20 mouse cellular contexts compared by ENCODE assay signal in genomic region chr6:113184163-113184562, GRCm38 (mm10). TPM values are rescaled to one million over a fixed set of nuclear protein-coding genes. Genes with fewer than 3 reads are reported as not detected.
A peak's percentile ranks its signal among the peaks of the same experiment; 100 is the strongest.
DNase-seq lines count a peak whose midpoint lies in the region; ATAC-seq and TF ChIP-seq lines count a peak whose summit lies in the region.
"Had no signal": no experiment of that assay in that cellular context is flagged by ENCODE, and none has a peak within 500 bp of the region (broad histone marks: within the 10 kb centered on the region; RNA-seq: fewer than 3 reads in every experiment).

No protein-coding gene starts in this region.

- peak; percentile 76; the same call in 1 of the 2 replicates for ATAC-seq in kidney, embryonic 14.5 days (ENCODE audit: low FRiP score, low TSS enrichment)
- ATAC-seq in heart, postnatal 0 days (ENCODE audit: insufficient read depth, low read depth): peak; percentile 36; the same call in 1 of the 2 replicates
- ATAC-seq: CD4-positive, CD25-positive, alpha-beta regulatory T cell, adult 4 months; liver, postnatal 0 days had no signal

- no peaks in the 10 kb centered on the region for H3K9me3 ChIP-seq in kidney, embryonic 14.5 days (ENCODE audit: control insufficient read depth, low read length)
- H3K9me3 ChIP-seq in heart, postnatal 0 days (replicated peaks; ENCODE audit: control insufficient read depth, low read length): no peaks in the 10 kb centered on the region
- H3K9me3 ChIP-seq: forebrain, embryonic 12.5 days; G1E; megakaryocyte, embryonic 14.5 days; neural tube, embryonic 12.5 days had no signal

- H3K9ac ChIP-seq in kidney, embryonic 14.5 days (ENCODE audit: low read depth, low read length): no peak overlapping the region
- H3K9ac ChIP-seq in heart, postnatal 0 days (replicated peaks; ENCODE audit: low read depth, low read length): no peak overlapping the region
- H3K9ac ChIP-seq: forebrain, embryonic 12.5 days; liver, postnatal 0 days; neural tube, embryonic 12.5 days had no signal

- no peaks in the 10 kb centered on the region for H3K36me3 ChIP-seq in kidney, embryonic 14.5 days (ENCODE audit: control insufficient read depth, insufficient read depth, low read length)
- H3K36me3 ChIP-seq in heart, postnatal 0 days (replicated peaks; ENCODE audit: control insufficient read depth, insufficient read depth, low read length): no peaks in the 10 kb centered on the region
- H3K36me3 ChIP-seq: G1E had no signal

- no peaks in the 10 kb centered on the region for H3K4me1 ChIP-seq in kidney, embryonic 14.5 days (ENCODE audit: control insufficient read depth, insufficient read depth, low read length)
- no peaks in the 10 kb centered on the region for H3K4me1 ChIP-seq in heart, postnatal 0 days (ENCODE audit: control insufficient read depth, insufficient read depth)
- H3K4me1 ChIP-seq: megakaryocyte, embryonic 14.5 days had no signal

- H3K27me3 ChIP-seq in kidney, embryonic 14.5 days (ENCODE audit: control insufficient read depth, insufficient read depth, low read length): no peaks in the 10 kb centered on the region
- no peaks in the 10 kb centered on the region for H3K27me3 ChIP-seq in heart, postnatal 0 days (ENCODE audit: control insufficient read depth, insufficient read depth, low read length)
- H3K27me3 ChIP-seq: forebrain, embryonic 12.5 days; neural tube, embryonic 12.5 days had no signal

- WGBS in kidney, embryonic 14.5 days: 47% methylated on average over 9 of the region's 9 CpGs
- WGBS in heart, postnatal 0 days: 55% methylated on average over 9 of the region's 9 CpGs

- DNase-seq in kidney, adult 11 months: no peak
- peak; percentile 44 for DNase-seq in heart, adult 8-10 months (ENCODE audit: low spot score)
- no peak for DNase-seq in heart, postnatal 0 days (ENCODE audit: low spot score)
- peak; percentile 79 for DNase-seq in kidney, postnatal 10 days
- DNase-seq in c-Kit-positive CD71-positive TER-119-positive erythroid progenitor cells, embryonic 14.5 days (ENCODE audit: low spot score): no peak
- no peak for DNase-seq in thymus, adult 18-20 months
- DNase-seq: adrenal gland, postnatal 36 days; cerebellum, postnatal 10 days; embryo, embryonic 11 days; gastrocnemius, postnatal 25 days; liver; liver, postnatal 0 days had no signal

- H3K27ac ChIP-seq in kidney, embryonic 14.5 days (ENCODE audit: low read depth, low read length): no peak overlapping the region
- no peak overlapping the region for H3K27ac ChIP-seq in heart, postnatal 0 days (ENCODE audit: low read depth)
- H3K27ac ChIP-seq: forebrain, embryonic 12.5 days; neural tube, embryonic 12.5 days had no signal

- H3K4me3 ChIP-seq in kidney, embryonic 14.5 days (ENCODE audit: low read length): no peak overlapping the region
- H3K4me3 ChIP-seq in heart, postnatal 0 days (ENCODE audit: low read depth, low read length): no peak overlapping the region
- H3K4me3 ChIP-seq: forebrain, embryonic 12.5 days; megakaryocyte, embryonic 14.5 days; neural tube, embryonic 12.5 days had no signal

- H3K4me2 ChIP-seq in kidney, embryonic 14.5 days (replicated peaks; ENCODE audit: low read depth, low read length): no peak overlapping the region
- no peak overlapping the region for H3K4me2 ChIP-seq in heart, postnatal 0 days (ENCODE audit: low read depth, low read length)
- H3K4me2 ChIP-seq: forebrain, embryonic 12.5 days; neural tube, embryonic 12.5 days had no signal

- TF ChIP-seq EP300 in heart, postnatal 0 days (IDR thresholded peaks at IDR 0.05; ENCODE audit: low read depth): no peak

- TF ChIP-seq CTCF in heart, postnatal 0 days (IDR thresholded peaks at IDR 0.05; ENCODE audit: low read depth): no peak

RNA-seq across cellular contexts. Expression of gene Lhfpl4, which starts 11.0 kb away (rescaled TPM):
- polyA plus RNA-seq in kidney, embryonic 14.5 days (2014; fragmentation: Nextera tagmentation; extraction: Ambion mirVana): 0.45 and 0.69 TPM in 2 replicates
- under 1 TPM; 0.29 to 0.59 (median 0.32) TPM for total RNA-seq in heart, adult 8-10 months (2022)
- 0.38 TPM in 1 of 2 replicates, not detected in the other for total RNA-seq in heart, postnatal 0 days (2014; rRNA removed; ENCODE audit: low replicate concordance)
- polyA plus RNA-seq in heart, postnatal 0 days (2015; fragmentation: Nextera tagmentation; extraction: Ambion mirVana): 0.22 and 0.25 TPM in 2 replicates
- total RNA-seq: hematopoietic stem cell, adult 5-6 weeks; monocyte, adult 5-6 weeks had no signal
- polyA plus RNA-seq: G1E; liver, postnatal 0 days had no signal

RNA-seq across cellular contexts. Expression of gene Mtmr14, which starts 53.5 kb away (rescaled TPM):
- polyA plus RNA-seq in kidney, embryonic 14.5 days (2014; fragmentation: Nextera tagmentation; extraction: Ambion mirVana): 28.4 and 41.0 TPM in 2 replicates
- 10 to 100 TPM; 15.1 to 18.3 (median 16.5) TPM for total RNA-seq in heart, adult 8-10 months (2022)
- 26.9 and 49.5 TPM in 2 replicates for total RNA-seq in heart, postnatal 0 days (2014; rRNA removed; ENCODE audit: low replicate concordance)
- polyA plus RNA-seq in heart, postnatal 0 days (2015; fragmentation: Nextera tagmentation; extraction: Ambion mirVana): 14.3 and 17.5 TPM in 2 replicates

Comparison
In these comparisons a context has a peak if more than half of its experiments do, and no peak if none do; other contexts are left out.
1. DNase-seq: peak in heart, adult 8-10 months (single experiment) and kidney, postnatal 10 days (single experiment); none in kidney, adult 11 months (single experiment), heart, postnatal 0 days (single experiment), c-Kit-positive CD71-positive TER-119-positive erythroid progenitor cells, embryonic 14.5 days (single experiment) and thymus, adult 18-20 months (0 of 2).